Mouse (Mus musculus) ES-E14 (cell line): ENCODE results near the gene Dscam. TPM values are rescaled to one million over a fixed set of nuclear protein-coding genes. Genes with fewer than 3 reads are reported as not detected.

Experiments
- DNase-seq: peaks from one replicate; pipeline ENCODE4 v3.0.0-alpha.2; 2013; ENCODE audit warnings: low read depth, low spot score
- H3K27ac ChIP-seq: 2 replicates; pipeline ENCODE4 v1.5.1; 2012; ENCODE audit warnings: low read depth, mild to moderate bottlenecking, low read length, moderate library complexity, mixed read lengths; ENCODE audit not compliant: poor library complexity, insufficient read depth, severe bottlenecking
- H3K36me3 ChIP-seq: 2 replicates; pipeline ENCODE4 v1.6.1; 2012; ENCODE audit warnings: mild to moderate bottlenecking, low read length, moderate library complexity, mixed read lengths; ENCODE audit not compliant: control insufficient read depth, poor library complexity, insufficient read depth, severe bottlenecking
- H3K4me1 ChIP-seq, 2 experiments: fragments of 150-350 bp in 1 of 2; sonication (generic) in 1 of 2; 2 replicates each; pipeline ENCODE4 v1.6.1; 2012; ENCODE audit warnings: low read length in 2 of 2, mild to moderate bottlenecking in 1 of 2, mixed read lengths in 1 of 2; ENCODE audit not compliant: control insufficient read depth in 2 of 2, insufficient read depth in 2 of 2, poor library complexity in 1 of 2
- H3K4me3 ChIP-seq, 2 experiments: fragments of 150-350 bp in 1 of 2; sonication (generic) in 1 of 2; 2 replicates each; pipeline ENCODE4 v1.5.1; 2012; ENCODE audit warnings: low read length in 2 of 2, low read depth in 1 of 2, mild to moderate bottlenecking in 1 of 2, mixed read lengths in 1 of 2; ENCODE audit not compliant: insufficient read depth in 1 of 2, poor library complexity in 1 of 2, severe bottlenecking in 1 of 2
- H3K9ac ChIP-seq: 2 replicates; pipeline ENCODE4 v1.6.1; 2012; ENCODE audit warnings: low read depth, mild to moderate bottlenecking, low read length, mixed read lengths; ENCODE audit not compliant: poor library complexity, insufficient read depth, severe bottlenecking
- H3K9me3 ChIP-seq: fragments of 150-350 bp; sonication (generic); 2 replicates; pipeline ENCODE4 v1.6.1; 2012; ENCODE audit warnings: low read depth, mild to moderate bottlenecking, low read length; ENCODE audit not compliant: control insufficient read depth, insufficient read depth
- CHD2 ChIP-seq: IDR thresholded peaks from 2 replicates; pipeline ENCODE4 v1.6.1; 2014; ENCODE audit warnings: mild to moderate bottlenecking, low read depth, low read length, inconsistent platforms
- HCFC1 ChIP-seq: IDR thresholded peaks from 2 replicates; pipeline ENCODE4 v1.6.1; 2012; ENCODE audit warnings: low read length, inconsistent platforms, borderline replicate concordance; ENCODE audit not compliant: insufficient read depth
- MAFK ChIP-seq: IDR thresholded peaks from 2 replicates; pipeline ENCODE4 v1.6.1; 2014; ENCODE audit warnings: mild to moderate bottlenecking, low read depth, low read length, inconsistent platforms; ENCODE audit not compliant: insufficient read depth
- ZC3H11A ChIP-seq: IDR thresholded peaks from 2 replicates; pipeline ENCODE4 v1.6.1; 2012; ENCODE audit warnings: low read depth, mild to moderate bottlenecking, inconsistent platforms, low read length, borderline replicate concordance
- ZNF384 ChIP-seq: IDR thresholded peaks from 2 replicates; pipeline ENCODE4 v1.6.1; 2012; ENCODE audit warnings: low read depth, low read length, inconsistent platforms
- in situ Hi-C, 2 experiments: fragments of 600-800 bp; cut with MboI; formaldehyde crosslinking; loops; one replicate each; pipeline ENCODE4 v1.15.1; 2025; ENCODE audit warnings: low sequenced_read_pairs in 2 of 2, inconsistent platforms in 1 of 2; ENCODE audit not compliant: unreplicated experiment in 2 of 2
- total RNA-seq: library from RNA; depleted of rRNA; stranded (reverse); fragments of 300-350 nt; gene quantifications from 2 replicates; pipeline ENCODE4 v1.2.3, GENCODE M21; 2012

The Dscam gene
- total RNA-seq, 1 experiment: 0.04 TPM

DNA sequence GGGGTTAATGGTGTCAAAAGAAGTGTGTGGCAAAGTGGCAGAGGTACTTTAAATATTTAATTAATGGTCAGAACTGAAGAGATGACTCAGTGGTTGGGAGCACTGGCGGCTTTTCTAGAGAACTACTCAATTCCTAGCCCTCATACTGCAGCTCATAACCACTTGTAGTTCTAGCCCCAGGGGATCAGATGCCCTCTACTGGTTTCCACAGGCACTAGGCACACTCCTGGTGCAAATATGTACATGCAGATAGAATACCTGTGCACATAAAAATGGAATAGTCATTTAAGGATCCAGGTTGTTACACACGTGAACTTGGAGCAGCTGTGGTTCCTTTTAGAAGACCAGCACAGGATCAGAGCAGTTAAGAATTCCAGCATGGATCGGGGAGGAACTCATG, 509.5 kb downstream of the Dscam start:
- no peak for DNase-seq
- Histone ChIP-seq H3K4me3 (no peak overlapping the region), H3K9ac (no peak overlapping the region), H3K27ac (no peak overlapping the region), H3K9me3 (no peaks in the 10 kb centered on the region), H3K36me3 (no peaks in the 10 kb centered on the region), H3K4me1 (no peaks in the 10 kb centered on the region)
- in situ Hi-C loops: no loop called here
- TF ChIP-seq MAFK: no peak
- TF ChIP-seq ZC3H11A: no peak
- TF ChIP-seq HCFC1: no peak
- no peak for TF ChIP-seq ZNF384
- TF ChIP-seq CHD2: no peak

GRCm38 (mm10) chr16:96659275-96659674, 511.3 kb downstream of the Dscam start:
- Histone ChIP-seq H3K27ac (no peak overlapping the region), H3K9ac (no peak overlapping the region), H3K36me3 (no peaks in the 10 kb centered on the region), H3K9me3 (no peaks in the 10 kb centered on the region), H3K4me1 (no peaks in the 10 kb centered on the region), H3K4me3 (no peak overlapping the region)
- no peak for DNase-seq
- in situ Hi-C loops: no loop called here
- no peak for TF ChIP-seq HCFC1
- no peak for TF ChIP-seq ZC3H11A

DNA sequence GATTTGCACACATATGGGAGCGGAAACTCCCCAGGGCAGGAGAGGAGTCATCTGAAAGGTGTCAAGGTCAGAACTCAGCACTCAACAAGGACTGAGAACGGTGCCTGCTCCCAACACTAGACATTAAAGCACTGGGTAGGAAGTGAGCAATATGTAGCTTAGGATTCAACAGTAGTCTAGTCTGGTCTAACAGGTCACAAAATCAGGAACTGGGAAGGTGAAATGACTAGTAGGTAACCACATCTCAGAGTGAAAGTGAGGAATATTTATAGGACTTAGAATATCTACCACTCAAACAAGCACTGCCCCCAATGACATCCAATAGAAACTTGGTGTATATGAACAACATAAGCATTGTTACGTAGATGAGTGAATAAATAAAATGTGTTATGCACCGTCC, 515.0 kb downstream of the Dscam start:
- H3K4me3 ChIP-seq: no peak overlapping the region
- H3K27ac ChIP-seq: no peak overlapping the region
- in situ Hi-C loops: no loop called here
- no peaks in the 10 kb centered on the region for H3K36me3 ChIP-seq
- no peaks in the 10 kb centered on the region for H3K4me1 ChIP-seq
- H3K9ac ChIP-seq: no peak overlapping the region
- no peak for TF ChIP-seq CHD2
- TF ChIP-seq HCFC1: no peak
- no peak for TF ChIP-seq MAFK
- TF ChIP-seq ZNF384: no peak
- no peak for TF ChIP-seq ZC3H11A
- no peak for DNase-seq
- H3K9me3 ChIP-seq: no peaks in the 10 kb centered on the region

GRCm38 (mm10) chr16:96654054-96654453, 516.5 kb downstream of the Dscam start:
- in situ Hi-C loops: no loop called here

GRCm38 (mm10) chr16:96651444-96651843, 519.1 kb downstream of the Dscam start:
- H3K4me3 ChIP-seq: no peak overlapping the region
- no peaks in the 10 kb centered on the region for H3K4me1 ChIP-seq
- H3K36me3 ChIP-seq: no peaks in the 10 kb centered on the region
- no peak overlapping the region for H3K9ac ChIP-seq
- no peak for DNase-seq
- H3K9me3 ChIP-seq: no peaks in the 10 kb centered on the region
- no peak overlapping the region for H3K27ac ChIP-seq
- in situ Hi-C loops: no loop called here
- no peak for TF ChIP-seq ZNF384
- TF ChIP-seq HCFC1: no peak
- no peak for TF ChIP-seq MAFK
- TF ChIP-seq ZC3H11A: no peak
- no peak for TF ChIP-seq CHD2

More at GRCm38 (mm10) chr16:96654054-96654453, 516.5 kb downstream of the Dscam start:
- no peak overlapping the region for H3K27ac ChIP-seq
- H3K9ac ChIP-seq: no peak overlapping the region
- no peaks in the 10 kb centered on the region for H3K4me1 ChIP-seq
- H3K4me3 ChIP-seq: no peak overlapping the region
- no peaks in the 10 kb centered on the region for H3K9me3 ChIP-seq
- no peak for DNase-seq
- TF ChIP-seq CHD2 (no peak), ZNF384 (no peak), ZC3H11A (no peak), HCFC1 (no peak), MAFK (no peak)
- no peaks in the 10 kb centered on the region for H3K36me3 ChIP-seq
